Mouse (Mus musculus): ENCODE results near the gene E130311K13Rik.

The E130311K13Rik gene

DNA sequence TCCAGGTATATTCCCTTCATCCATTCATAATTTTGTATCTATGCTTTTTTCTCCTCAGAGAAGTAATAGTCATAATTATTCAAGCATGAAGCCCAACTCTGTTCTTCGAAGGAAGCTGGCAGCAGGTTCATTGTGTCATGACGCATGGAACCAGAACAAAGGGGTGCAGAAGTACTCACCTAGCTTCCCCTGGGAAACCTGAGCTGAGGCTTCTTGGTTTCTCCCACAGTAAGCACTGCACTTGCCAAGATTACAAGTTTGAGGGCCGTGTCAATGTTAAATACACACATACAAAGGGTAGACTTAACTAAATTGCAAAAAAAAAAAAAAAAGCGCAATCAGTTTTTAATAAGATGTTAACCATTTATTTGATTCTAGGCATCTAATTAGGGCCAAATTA, 33.0 kb downstream of the E130311K13Rik start:
- DNase-seq (ENCODE audit: extremely low read depth, insufficient read length, low spot score): no peak

DNA sequence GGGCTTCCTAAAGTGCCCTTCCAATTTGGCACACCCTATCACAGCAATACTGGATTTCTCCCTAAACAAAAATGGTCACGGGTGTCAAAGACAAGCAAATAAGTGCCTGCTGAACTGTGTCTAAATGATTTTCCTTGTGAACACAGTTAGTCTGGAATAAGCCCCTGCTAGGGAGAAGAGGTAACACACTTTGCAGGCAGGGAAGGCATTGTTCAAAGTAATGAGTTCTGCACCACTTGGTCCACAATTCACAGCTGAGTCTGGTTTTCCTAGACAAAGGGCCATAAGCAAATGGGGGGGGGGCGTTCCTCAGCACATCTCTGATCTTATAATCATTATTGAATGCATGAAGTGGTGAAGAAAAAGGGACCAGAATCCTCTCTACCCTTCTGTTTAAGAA, 33.5 kb downstream of the E130311K13Rik start:
- DNase-seq (ENCODE audit: extremely low read depth, insufficient read length, low spot score): no peak

DNA sequence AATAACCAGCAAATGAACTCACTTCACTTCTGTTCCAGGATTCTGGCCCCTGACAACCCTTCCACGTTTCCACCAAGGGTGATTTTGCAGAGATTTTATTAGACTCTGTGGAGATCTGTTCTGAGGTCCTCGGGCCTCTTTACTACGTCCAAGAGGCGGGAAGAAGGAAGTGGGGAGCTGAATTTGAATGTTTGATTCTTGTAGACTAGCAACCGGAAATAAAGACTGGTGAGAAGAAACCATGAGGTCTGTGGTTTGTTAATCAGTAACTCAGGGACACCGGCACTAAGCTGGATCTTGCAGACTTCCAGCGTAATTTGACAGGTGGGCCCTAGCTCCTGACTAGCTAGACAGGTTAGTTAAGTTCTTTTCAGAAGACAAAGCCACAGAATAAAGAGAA, 35.6 kb downstream of the E130311K13Rik start:
- DNase-seq (ENCODE audit: extremely low read depth, insufficient read length, low spot score): no peak

DNA sequence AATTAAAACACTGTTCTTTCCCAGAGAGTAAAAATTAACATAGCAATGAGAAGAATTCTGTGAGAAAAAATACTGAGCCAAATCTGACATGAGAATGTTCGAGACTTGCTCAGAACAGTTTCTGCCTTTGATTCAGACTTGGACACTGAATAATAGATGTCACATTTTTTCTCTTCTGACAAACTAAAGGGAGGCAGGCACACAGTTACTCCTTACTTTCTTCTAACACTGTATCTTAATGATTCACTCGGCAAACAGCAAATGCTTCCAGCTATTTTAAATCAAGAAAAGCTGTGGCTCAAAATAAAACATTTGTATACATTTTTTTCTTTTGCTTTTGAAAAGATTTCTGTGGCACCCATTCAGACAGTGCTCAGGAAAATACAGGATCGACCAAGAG, 37.1 kb downstream of the E130311K13Rik start:
- no peak for DNase-seq (ENCODE audit: extremely low read depth, insufficient read length, low spot score)

DNA sequence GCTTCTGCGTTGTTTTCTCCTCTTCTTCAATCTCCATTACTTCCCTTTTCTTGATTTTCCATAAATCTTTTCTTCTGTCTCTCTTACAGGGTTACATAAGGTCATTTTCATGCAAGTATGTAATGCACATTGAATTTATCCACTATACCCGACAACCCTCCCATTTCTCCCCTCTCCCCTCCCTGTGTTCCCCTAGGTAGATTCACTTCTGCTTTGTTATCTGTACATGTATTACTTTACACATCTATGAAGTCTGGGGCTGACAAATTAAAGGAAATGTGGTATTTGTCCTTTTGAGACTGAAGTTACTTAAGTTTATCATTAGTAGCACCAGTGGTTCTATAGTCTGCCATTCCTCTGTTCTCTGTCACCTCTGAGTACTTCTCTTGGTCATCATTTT, 48.2 kb downstream of the E130311K13Rik start:
- no peak for DNase-seq (ENCODE audit: extremely low read depth, insufficient read length, low spot score)

DNA sequence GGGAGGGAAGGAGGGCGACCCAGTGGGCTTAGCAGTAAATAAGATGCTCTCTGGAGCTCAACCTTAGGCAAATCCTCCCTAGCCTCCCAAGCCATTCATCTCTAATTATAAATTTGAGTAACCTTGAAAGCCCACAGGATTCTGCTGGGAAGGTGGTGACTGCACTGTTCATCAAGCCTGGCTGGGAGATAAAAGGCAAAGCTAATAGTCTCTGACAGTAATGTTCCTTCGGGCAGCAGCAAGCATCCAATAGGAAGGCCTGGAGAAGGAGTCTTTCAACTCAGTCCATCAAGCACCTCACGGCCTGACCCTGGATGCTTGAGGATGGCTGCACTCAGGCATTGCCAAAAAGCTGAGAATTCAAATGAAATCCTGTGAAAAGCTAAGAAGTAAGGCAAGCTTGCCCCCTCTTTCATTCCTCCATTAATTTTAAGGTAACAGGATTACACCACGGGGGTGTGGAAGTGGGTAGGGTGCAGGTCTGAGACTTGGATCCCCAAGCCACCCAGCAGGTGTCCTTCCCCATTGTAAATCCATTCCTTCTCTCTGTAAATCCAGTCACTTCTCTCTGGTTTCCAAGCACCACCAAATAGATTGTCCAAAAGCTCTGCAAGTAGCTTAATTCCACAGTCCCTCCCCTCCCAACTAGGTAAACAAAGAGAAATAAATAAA, 50.1 kb downstream of the E130311K13Rik start:
- DNase-seq (ENCODE audit: extremely low read depth, insufficient read length, low spot score): no peak

DNA sequence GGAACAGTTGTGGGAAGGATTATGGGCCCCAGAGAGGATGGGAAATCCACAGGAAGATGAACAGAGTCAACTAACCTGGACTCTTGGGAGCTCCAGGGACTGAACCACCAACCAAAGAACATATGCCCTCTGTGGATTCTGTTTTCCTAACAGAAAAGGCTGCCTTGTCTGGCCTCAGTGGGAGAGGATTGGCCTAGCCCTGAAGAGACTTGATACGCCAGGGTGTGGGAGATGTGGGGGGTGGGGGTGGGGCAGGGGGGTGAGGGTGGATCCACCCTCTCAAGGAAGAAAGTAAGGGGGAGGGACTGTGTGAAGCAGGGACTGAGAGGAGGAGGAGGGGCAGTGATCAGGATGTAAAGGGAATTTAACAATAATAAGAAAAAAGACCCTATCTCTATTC, 56.5 kb downstream of the E130311K13Rik start:
- no peak for DNase-seq (ENCODE audit: extremely low read depth, insufficient read length, low spot score)

DNA sequence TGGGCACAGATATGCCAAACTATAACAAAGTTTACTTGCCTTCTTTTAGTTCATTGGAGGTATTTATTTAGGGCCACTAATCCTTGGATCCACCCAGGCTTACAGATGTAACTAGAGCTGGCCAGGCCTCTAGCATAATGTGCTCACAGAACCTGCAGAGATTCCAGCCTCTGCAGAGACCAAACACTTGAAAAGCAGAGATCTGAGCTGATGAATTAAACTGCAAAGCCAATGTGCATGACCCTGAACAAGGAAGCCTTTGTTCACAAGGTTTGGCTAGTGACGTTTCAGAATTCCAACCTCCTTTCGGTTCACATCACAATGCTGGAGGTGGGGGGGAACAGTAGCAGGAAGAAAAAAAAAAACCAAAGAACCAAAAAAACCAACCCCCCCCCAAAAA, 58.0 kb downstream of the E130311K13Rik start:
- DNase-seq (ENCODE audit: extremely low read depth, insufficient read length, low spot score): no peak

DNA sequence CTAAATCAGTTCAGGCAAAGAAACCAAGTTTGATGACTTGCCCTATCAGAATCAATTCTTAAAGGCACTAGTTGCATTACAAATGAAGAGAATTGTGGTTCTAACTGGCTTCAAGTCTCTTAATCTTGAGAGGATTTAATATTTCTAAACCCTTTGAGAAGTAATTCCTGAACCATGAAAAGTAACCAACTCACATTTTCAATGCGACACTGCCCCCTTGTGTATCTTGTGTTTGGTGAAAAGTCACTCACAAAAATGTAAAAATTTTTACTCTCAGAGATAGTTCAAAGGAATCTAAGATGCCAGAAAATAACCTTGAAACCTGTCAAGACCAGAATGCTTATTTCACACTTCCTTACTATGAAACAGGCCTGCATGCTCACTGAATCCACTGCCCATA, 61.0 kb downstream of the E130311K13Rik start:
- DNase-seq (ENCODE audit: extremely low read depth, insufficient read length, low spot score): no peak

DNA sequence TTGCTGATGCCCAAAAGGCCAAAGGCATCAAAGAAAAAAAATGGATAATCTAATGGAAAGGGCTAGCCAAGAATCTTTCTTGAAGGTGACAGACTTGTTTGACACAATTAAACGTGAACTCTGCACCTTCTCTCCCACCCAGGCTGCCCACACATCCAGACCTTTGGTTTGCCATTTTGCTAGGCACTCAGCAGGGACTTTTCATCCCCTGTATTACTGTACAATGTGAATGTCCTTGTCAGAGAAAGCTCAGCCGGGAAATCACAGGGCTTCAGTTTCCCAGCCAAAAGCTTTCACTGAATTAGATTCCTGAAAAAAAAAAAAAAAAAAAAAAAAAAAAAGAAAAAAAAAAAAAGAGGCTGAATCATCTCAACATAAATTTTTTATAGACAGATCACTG, 64.2 kb downstream of the E130311K13Rik start:
- no peak for DNase-seq (ENCODE audit: extremely low read depth, insufficient read length, low spot score)
